Mouse (Mus musculus) MEL (cell line): ENCODE measurements around the gene Map7. TPM values are rescaled to one million over a fixed set of nuclear protein-coding genes. Genes with fewer than 3 reads are reported as not detected.

Source experiments
- DNase-seq: peaks from one replicate; pipeline ENCODE4 v3.0.0; 2011; ENCODE audit warnings: low read depth, low spot score
- H3K27ac ChIP-seq: 2 replicates; pipeline ENCODE4 v1.5.1; 2012; ENCODE audit warnings: low read depth, mild to moderate bottlenecking, control low read depth, low read length, moderate library complexity; ENCODE audit not compliant: control insufficient read depth
- H3K27me3 ChIP-seq, 2 experiments: fragments of 150-350 bp in 1 of 2; sonication (generic) in 1 of 2; 2 replicates each; pipeline ENCODE4 v1.6.1; 2012; ENCODE audit warnings: low read length in 2 of 2, mild to moderate bottlenecking in 2 of 2, improper control_type of control experiment in 1 of 2, moderate library complexity in 1 of 2; ENCODE audit not compliant: insufficient read depth in 2 of 2, control insufficient read depth in 1 of 2
- H3K36me3 ChIP-seq, 2 experiments: 2 replicates each; pipeline ENCODE4 v1.6.1; 2012 to 2014; ENCODE audit warnings: low read length in 2 of 2, improper control_type of control experiment in 1 of 2, inconsistent platforms in 1 of 2, mild to moderate bottlenecking in 1 of 2; ENCODE audit not compliant: insufficient read depth in 2 of 2, control insufficient read depth in 1 of 2
- H3K4me1 ChIP-seq, 2 experiments: fragments of 150-350 bp in 1 of 2; sonication (generic) in 1 of 2; 2 replicates each; pipeline ENCODE4 v1.6.1; 2012; ENCODE audit warnings: low read length in 2 of 2, improper control_type of control experiment in 1 of 2, mild to moderate bottlenecking in 1 of 2; ENCODE audit not compliant: insufficient read depth in 2 of 2, control insufficient read depth in 1 of 2
- H3K4me3 ChIP-seq, 2 experiments: fragments of 150-350 bp in 1 of 2; sonication (generic) in 1 of 2; 2 replicates each; pipeline ENCODE4 v1.5.1; 2012; ENCODE audit warnings: low read depth in 2 of 2, low read length in 2 of 2, mild to moderate bottlenecking in 2 of 2, moderate library complexity in 2 of 2, control low read depth in 1 of 2, improper control_type of control experiment in 1 of 2; ENCODE audit not compliant: control insufficient read depth in 1 of 2, insufficient read depth in 1 of 2
- H3K79me2 ChIP-seq: 2 replicates; pipeline ENCODE4 v1.6.1; 2012; ENCODE audit warnings: mild to moderate bottlenecking, low read length, moderate library complexity; ENCODE audit not compliant: control insufficient read depth, poor library complexity, insufficient read depth
- H3K9ac ChIP-seq: 2 replicates; pipeline ENCODE4 v1.6.1; 2012; ENCODE audit warnings: low read depth, mild to moderate bottlenecking, control low read depth, low read length, moderate library complexity; ENCODE audit not compliant: control insufficient read depth, poor library complexity, severe bottlenecking
- H3K9me3 ChIP-seq: fragments of 150-350 bp; sonication (generic); replicated peaks from 2 replicates; pipeline ENCODE4 v1.6.1; 2012; ENCODE audit warnings: mild to moderate bottlenecking, low read length, improper control_type of control experiment, moderate library complexity; ENCODE audit not compliant: insufficient read depth
- CHD2 ChIP-seq: IDR thresholded peaks from 2 replicates; pipeline ENCODE4 v1.6.1; 2011; ENCODE audit warnings: low read length, improper control_type of control experiment
- CTCF ChIP-seq, 3 experiments: IDR thresholded peaks in 2 of 3; conservative IDR thresholded peaks in 1 of 3; 2 replicates each; pipeline ENCODE4 v1.5.1; 2011 to 2012; ENCODE audit warnings: low read length in 3 of 3, low read depth in 2 of 3, mild to moderate bottlenecking in 2 of 3, improper control_type of control experiment in 1 of 3, inconsistent platforms in 1 of 3, mixed read lengths in 1 of 3, moderate library complexity in 1 of 3; ENCODE audit not compliant: control insufficient read depth in 1 of 3, insufficient read depth in 1 of 3, poor library complexity in 1 of 3, severe bottlenecking in 1 of 3
- E2F4 ChIP-seq: IDR thresholded peaks from 2 replicates; pipeline ENCODE4 v1.6.1; 2011; ENCODE audit warnings: low read depth, low read length, improper control_type of control experiment, borderline replicate concordance
- ELF1 ChIP-seq: IDR thresholded peaks from 2 replicates; pipeline ENCODE4 v1.6.1; 2014; ENCODE audit warnings: low read depth, mild to moderate bottlenecking, inconsistent platforms, low read length, improper control_type of control experiment, moderate library complexity
- EP300 ChIP-seq, 2 experiments: IDR thresholded peaks; 2 replicates each; pipeline ENCODE4 v1.6.1; 2011; ENCODE audit warnings: improper control_type of control experiment in 2 of 2, low read length in 2 of 2, low read depth in 1 of 2, mild to moderate bottlenecking in 1 of 2
- HCFC1 ChIP-seq: IDR thresholded peaks from 2 replicates; pipeline ENCODE4 v1.6.1; 2012; ENCODE audit warnings: low read depth, mild to moderate bottlenecking, inconsistent platforms, low read length, improper control_type of control experiment, moderate library complexity
- MAX ChIP-seq: IDR thresholded peaks from 2 replicates; pipeline ENCODE4 v1.6.1; 2011; ENCODE audit warnings: low read length, improper control_type of control experiment
- MEF2A ChIP-seq: IDR thresholded peaks from 2 replicates; pipeline ENCODE4 v1.6.1; 2014; ENCODE audit warnings: low read depth, mild to moderate bottlenecking, inconsistent platforms, low read length, improper control_type of control experiment; ENCODE audit not compliant: poor library complexity, insufficient replicate concordance, severe bottlenecking; ENCODE audit errors: extremely low read depth
- MYC ChIP-seq: IDR thresholded peaks from 2 replicates; pipeline ENCODE4 v1.6.1; 2011; ENCODE audit warnings: low read depth, mild to moderate bottlenecking, low read length, improper control_type of control experiment, moderate library complexity
- NELFE ChIP-seq: IDR thresholded peaks from 2 replicates; pipeline ENCODE4 v1.6.1; 2011; ENCODE audit warnings: low read depth, low read length, improper control_type of control experiment
- NRF1 ChIP-seq: IDR thresholded peaks from 2 replicates; pipeline ENCODE4 v1.6.1; 2014; ENCODE audit warnings: low read depth, mild to moderate bottlenecking, inconsistent platforms, low read length, improper control_type of control experiment, moderate library complexity; ENCODE audit not compliant: poor library complexity, insufficient read depth, severe bottlenecking
- POLR2AphosphoS2 ChIP-seq: IDR thresholded peaks from 2 replicates; pipeline ENCODE4 v1.6.1; 2011; ENCODE audit warnings: low read length, improper control_type of control experiment
- SIN3A ChIP-seq: IDR thresholded peaks from 2 replicates; pipeline ENCODE4 v1.6.1; 2012; ENCODE audit warnings: low read length, improper control_type of control experiment, inconsistent platforms
- TAL1 ChIP-seq: IDR thresholded peaks from 2 replicates; pipeline ENCODE4 v1.6.1; 2012; ENCODE audit warnings: mild to moderate bottlenecking, inconsistent platforms, low read length, moderate library complexity, mixed read lengths
- TBP ChIP-seq: IDR thresholded peaks from 2 replicates; pipeline ENCODE4 v1.8.0; 2011; ENCODE audit warnings: low read depth, low read length, improper control_type of control experiment
- TCF12 ChIP-seq: IDR thresholded peaks from 2 replicates; pipeline ENCODE4 v1.6.1; 2014; ENCODE audit warnings: low read depth, mild to moderate bottlenecking, inconsistent platforms, low read length, improper control_type of control experiment, moderate library complexity
- ZKSCAN1 ChIP-seq: IDR thresholded peaks from 2 replicates; pipeline ENCODE4 v1.6.1; 2012; ENCODE audit warnings: low read depth, mild to moderate bottlenecking, inconsistent platforms, low read length, improper control_type of control experiment, moderate library complexity
- polyA plus RNA-seq, 2 experiments: library from polyadenylated mRNA; stranded (reverse) in 1 of 2; unstranded in 1 of 2; fragments of >175 nt in 1 of 2; fragments of >200 nt in 1 of 2; gene quantifications; 2 replicates each; pipeline versions ENCODE4 v1.2.1 to v1.2.4; 2012; ENCODE audit warnings: low replicate concordance in 2 of 2, low read depth in 1 of 2; ENCODE audit not compliant: insufficient read length in 2 of 2, insufficient read depth in 1 of 2, missing spikeins in 1 of 2
- total RNA-seq: library from RNA; depleted of rRNA; stranded (reverse); fragments of 300-350 nt; gene quantifications from 2 replicates; pipeline ENCODE4 v1.2.3, GENCODE M21; 2012

The Map7 gene
- total and polyA plus RNA-seq, 3 experiments = 3.1 to 9.5 TPM; not detected in 1

- Histone ChIP-seq H3K9me3 (no peaks in the 10 kb centered on the region), H3K27me3 (no peaks in the 10 kb centered on the region), H3K9ac (no peak overlapping the region), H3K79me2 (no peaks in the 10 kb centered on the region), H3K27ac (no peak overlapping the region), H3K4me1 (peaks cover 0 to 16% of the 10 kb centered on the region in 2 experiments; a peak in 2 of 4 replicates), H3K4me3 (no peak overlapping the region), H3K36me3 (peaks cover 0 to 10% of the 10 kb centered on the region in 2 experiments; a peak in 2 of 4 replicates)
- DNase-seq = no peak
- TF ChIP-seq TCF12 (no peak), ELF1 (no peak), MAX (no peak), CHD2 (no peak), NRF1 (no peak), HCFC1 (no peak), POLR2AphosphoS2 (no peak), SIN3A (no peak), ZKSCAN1 (no peak), MEF2A (no peak), CTCF (IDR thresholded peaks at IDR 0.05 in 2 of 3, conservative IDR thresholded peaks at IDR 0.05 in 1 of 3; ENCODE audit: control insufficient read depth in 1 of 3, insufficient read depth in 1 of 3, low read depth in 2 of 3, low read length in 3 of 3, poor library complexity in 1 of 3, severe bottlenecking in 1 of 3) (no peak), NELFE (no peak), MYC (no peak), TBP (no peak), E2F4 (no peak)
Measured at GRCm38 (mm10) chr10:20107031-20107430, 41.2 kb upstream of the Map7 start.

- Histone ChIP-seq H3K9ac (no peak overlapping the region), H3K9me3 (no peaks in the 10 kb centered on the region), H3K4me1 (peaks cover 0 to 3% of the 10 kb centered on the region in 2 experiments; a peak in 1 of 4 replicates), H3K27ac (no peak overlapping the region), H3K27me3 (no peaks in the 10 kb centered on the region), H3K4me3 (no peak overlapping the region), H3K79me2 (no peaks in the 10 kb centered on the region), H3K36me3 (no peaks in the 10 kb centered on the region)
- DNase-seq = no peak
- TF ChIP-seq E2F4 = no peak
- TF ChIP-seq TAL1 = peak; percentile 29; the same call in 1 of the 2 replicates
- peak in 1 of 2 experiments; percentile 32; a peak in 1 of 4 replicates for TF ChIP-seq EP300 (IDR thresholded peaks at IDR 0.05; ENCODE audit: low read depth in 1 of 2, low read length in 2 of 2)
Measured at GRCm38 (mm10) chr10:20111508-20111907, 36.8 kb upstream of the Map7 start.
